Mouse (Mus musculus) ES-E14 (cell line): Measurements from ENCODE around the gene Klk1b11.

Experiments
- MAFK ChIP-seq: IDR thresholded peaks from 2 replicates; pipeline ENCODE4 v1.6.1; 2014; ENCODE audit warnings: mild to moderate bottlenecking, low read depth, low read length, inconsistent platforms; ENCODE audit not compliant: insufficient read depth
- ZC3H11A ChIP-seq: IDR thresholded peaks from 2 replicates; pipeline ENCODE4 v1.6.1; 2012; ENCODE audit warnings: low read depth, mild to moderate bottlenecking, inconsistent platforms, low read length, borderline replicate concordance

DNA sequence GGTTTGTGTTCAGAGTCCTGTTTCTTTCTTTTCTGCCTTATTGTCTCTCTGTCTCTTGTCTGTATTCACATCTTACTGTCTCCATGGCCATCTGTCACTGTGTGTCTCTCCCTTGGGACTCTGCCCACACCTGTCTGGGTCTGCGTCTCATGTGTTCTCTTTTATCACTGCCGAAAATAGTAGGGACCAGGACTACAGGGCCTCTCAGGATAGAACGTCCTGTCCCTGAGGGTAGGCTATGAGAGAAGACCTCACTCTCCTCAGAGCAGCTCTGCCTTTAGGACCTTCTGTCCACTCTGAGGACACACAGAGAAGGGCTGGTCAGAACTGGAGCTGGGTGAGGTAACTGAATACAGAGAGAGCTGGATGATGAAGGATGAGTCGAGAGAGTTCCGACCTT is 19.4 kb downstream of the Klk1b11 start:
- no peak for TF ChIP-seq ZC3H11A
- TF ChIP-seq MAFK: no peak
